Mouse (Mus musculus) brain, embryonic 14.5 days (tissue): ENCODE measurements around the gene Sgms1.

Experiments used
- CTCF ChIP-seq: fragments of 200-500 bp; IDR thresholded peaks from 2 replicates; pipeline ENCODE4 v1.5.1; 2012; ENCODE audit warnings: inconsistent platforms, mild to moderate bottlenecking, moderate library complexity, borderline replicate concordance; ENCODE audit not compliant: insufficient read depth, insufficient read length; ENCODE audit errors: extremely low read depth
- POLR2A ChIP-seq: fragments of 200-500 bp; IDR thresholded peaks from 2 replicates; pipeline ENCODE4 v1.6.1; 2012; ENCODE audit warnings: mild to moderate bottlenecking, inconsistent platforms, borderline replicate concordance; ENCODE audit not compliant: poor library complexity, insufficient read depth, insufficient read length, severe bottlenecking; ENCODE audit errors: extremely low read depth

DNA sequence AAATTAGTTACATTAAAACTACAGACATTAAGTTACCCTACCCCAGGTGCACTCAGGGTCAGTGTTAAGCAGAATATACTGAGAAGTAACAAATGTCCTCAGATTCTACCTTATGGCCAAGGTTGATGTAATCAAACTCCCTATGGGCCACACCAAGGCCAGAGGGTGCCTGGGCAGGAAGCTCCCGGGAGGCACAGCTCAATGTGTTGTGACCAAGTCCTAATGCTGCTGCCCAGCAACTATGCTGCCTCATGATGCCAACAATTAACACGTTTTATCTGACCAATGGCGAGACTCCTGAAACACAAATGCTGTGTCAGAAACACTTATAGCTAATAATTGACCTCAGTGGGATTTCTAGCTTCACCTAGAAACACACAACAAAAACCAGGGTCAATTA lies 197.9 kb downstream of the Sgms1 start:
- TF ChIP-seq CTCF (no peak), POLR2A (no peak)
